Mouse (Mus musculus) liver, embryonic 12.5 days (tissue): ENCODE data around the gene Rps3a1. TPM values are rescaled to one million over a fixed set of nuclear protein-coding genes. Genes with fewer than 3 reads are reported as not detected.
"Not testable (repeated sequence)": the region's sequence is repeated elsewhere in the genome, so short reads cannot be mapped to it uniquely, and the experiment has no call there.

Experiments
- ATAC-seq: fragments of 200-750 bp; cut with Nextera tagmentation; 2 replicates; pipeline ENCODE4 v1.8.0; 2017; ENCODE audit warnings: moderate number of reproducible peaks, mild to moderate bottlenecking, moderate library complexity
- H3K27ac ChIP-seq: fragments of 300-500 bp; sonication (generic); 2 replicates; pipeline ENCODE4 v1.5.1; 2016; ENCODE audit warnings: mild to moderate bottlenecking
- H3K27me3 ChIP-seq: fragments of 300-500 bp; sonication (generic); replicated peaks from 2 replicates; pipeline ENCODE4 v1.6.1; 2016; ENCODE audit warnings: mild to moderate bottlenecking, moderate library complexity
- H3K36me3 ChIP-seq: fragments of 300-500 bp; sonication (generic); 2 replicates; pipeline ENCODE4 v1.6.1; 2016; ENCODE audit warnings: mild to moderate bottlenecking, moderate library complexity
- H3K4me1 ChIP-seq: fragments of 300-500 bp; sonication (generic); 2 replicates; pipeline ENCODE4 v1.6.1; 2016
- H3K4me2 ChIP-seq: fragments of 300-500 bp; sonication (generic); 2 replicates; pipeline ENCODE4 v1.6.1; 2016; ENCODE audit warnings: mild to moderate bottlenecking, moderate library complexity
- H3K4me3 ChIP-seq: fragments of 300-500 bp; sonication (generic); 2 replicates; pipeline ENCODE4 v1.5.1; 2016; ENCODE audit warnings: mild to moderate bottlenecking, moderate library complexity
- H3K9ac ChIP-seq: fragments of 300-500 bp; sonication (generic); 2 replicates; pipeline ENCODE4 v1.6.1; 2016; ENCODE audit warnings: mild to moderate bottlenecking, moderate library complexity
- H3K9me3 ChIP-seq: fragments of 300-500 bp; sonication (generic); replicated peaks from 2 replicates; pipeline ENCODE4 v1.6.1; 2016; ENCODE audit warnings: mild to moderate bottlenecking, moderate library complexity
- WGBS: fragments of 180-500 bp; shearing (Covaris S2); methylation state at CpG from one replicate; pipeline ENCODE4 v1.1.7; 2016; ENCODE audit not compliant: insufficient replicate concordance; 5-methylcytosine and 5-hydroxymethylcytosine counted together
- polyA plus RNA-seq: library from polyadenylated mRNA; unstranded; fragments of >200 nt; fragmentation: Nextera tagmentation; extraction: Ambion mirVana; gene quantifications from 2 replicates; pipeline ENCODE4 v1.2.1, GENCODE M21; 2016

Rps3a1 gene
- polyA plus RNA-seq, 1 experiment from 2014 or later, result 1,195 TPM

GRCm38 (mm10) chr3:86110077-86110476 is 32.4 kb downstream of the Rps3a1 start:
- peak; percentile 49 for ATAC-seq
- Histone ChIP-seq H3K4me1 (peaks cover 55% of the 10 kb centered on the region), H3K9ac (peak overlapping the region; percentile 64), H3K36me3 (peaks cover 19% of the 10 kb centered on the region), H3K27me3 (no peaks in the 10 kb centered on the region), H3K27ac (peak overlapping the region; percentile 98), H3K9me3 (no peaks in the 10 kb centered on the region), H3K4me2 (peak overlapping the region; percentile 65), H3K4me3 (peak overlapping the region; percentile 36)
- WGBS, result 16% methylated on average over 10 of the region's 10 CpGs

GRCm38 (mm10) chr3:86109099-86109498 is 33.4 kb downstream of the Rps3a1 start:
- WGBS, result 61% methylated on average over 7 of the region's 7 CpGs
- Histone ChIP-seq H3K4me1 (peaks cover 56% of the 10 kb centered on the region), H3K36me3 (peaks cover 16% of the 10 kb centered on the region), H3K27me3 (no peaks in the 10 kb centered on the region), H3K9me3 (no peaks in the 10 kb centered on the region), H3K27ac (peak overlapping the region; percentile 98), H3K9ac (peak overlapping the region; percentile 64), H3K4me2 (peak overlapping the region; percentile 65), H3K4me3 (no peak overlapping the region)
- ATAC-seq, result no peak

GRCm38 (mm10) chr3:86108576-86108975 is 33.9 kb downstream of the Rps3a1 start:
- Histone ChIP-seq H3K4me2 (peak overlapping the region; percentile 65), H3K36me3 (peaks cover 16% of the 10 kb centered on the region), H3K4me3 (no peak overlapping the region), H3K4me1 (peaks cover 61% of the 10 kb centered on the region), H3K27me3 (no peaks in the 10 kb centered on the region), H3K9ac (peak overlapping the region; percentile 64), H3K9me3 (no peaks in the 10 kb centered on the region), H3K27ac (peak overlapping the region; percentile 98)
- peak; percentile 99 for ATAC-seq
- WGBS, result 53% methylated on average over 4 of the region's 4 CpGs

- H3K4me1 ChIP-seq, result peaks cover 61% of the 10 kb centered on the region
- no peak overlapping the region for H3K4me3 ChIP-seq
- H3K36me3 ChIP-seq, result peaks cover 13% of the 10 kb centered on the region
- peak overlapping the region; percentile 98 for H3K27ac ChIP-seq
- H3K9me3 ChIP-seq, result no peaks in the 10 kb centered on the region
- H3K9ac ChIP-seq, result peak overlapping the region; percentile 48; the same call in 1 of the 2 replicates
- no peaks in the 10 kb centered on the region for H3K27me3 ChIP-seq
- peak overlapping the region; percentile 65 for H3K4me2 ChIP-seq
- ATAC-seq, result peak; percentile 60
- WGBS, result 83% methylated on average over 8 of the region's 8 CpGs
Measured at GRCm38 (mm10) chr3:86107637-86108539, 34.6 kb downstream of the Rps3a1 start.

- Histone ChIP-seq H3K4me1 (peaks cover 46% of the 10 kb centered on the region), H3K27me3 (no peaks in the 10 kb centered on the region), H3K4me3 (no peak overlapping the region), H3K36me3 (peaks cover 12% of the 10 kb centered on the region), H3K9me3 (no peaks in the 10 kb centered on the region), H3K9ac (no peak overlapping the region), H3K27ac (no peak overlapping the region; the same call in 1 of the 2 replicates), H3K4me2 (no peak overlapping the region)
- WGBS, result 92% methylated on average over 8 of the region's 8 CpGs
- no peak for ATAC-seq
Measured at GRCm38 (mm10) chr3:86106086-86106632, 36.3 kb downstream of the Rps3a1 start.

- Histone ChIP-seq H3K4me1 (peaks cover 36% of the 10 kb centered on the region), H3K9ac (no peak overlapping the region), H3K4me2 (no peak overlapping the region), H3K36me3 (peaks cover 14% of the 10 kb centered on the region), H3K9me3 (no peaks in the 10 kb centered on the region), H3K4me3 (no peak overlapping the region), H3K27me3 (no peaks in the 10 kb centered on the region), H3K27ac (no peak overlapping the region)
- ATAC-seq, result no peak
- 66% methylated on average over 4 of the region's 4 CpGs for WGBS
Measured at GRCm38 (mm10) chr3:86104909-86105308, 37.6 kb downstream of the Rps3a1 start.

- not testable (repeated sequence) for ATAC-seq, H3K9me3 ChIP-seq, H3K9ac ChIP-seq, H3K4me3 ChIP-seq, H3K27me3 ChIP-seq, H3K27ac ChIP-seq, H3K4me2 ChIP-seq
- peaks cover 17% of the 10 kb centered on the region for H3K36me3 ChIP-seq
- 69% methylated on average over 7 of the region's 7 CpGs for WGBS
- peaks cover 31% of the 10 kb centered on the region for H3K4me1 ChIP-seq
Measured at GRCm38 (mm10) chr3:86104433-86104832, 38.1 kb downstream of the Rps3a1 start.

GRCm38 (mm10) chr3:86103449-86104291 is 38.8 kb downstream of the Rps3a1 start:
- peaks cover 17% of the 10 kb centered on the region for H3K36me3 ChIP-seq
- WGBS, result 52% methylated on average over 18 of the region's 18 CpGs
- H3K27ac ChIP-seq, result 0 out of 2 replicates have a peak overlapping the region, but pooled peaks have one; percentile 2
- H3K9me3 ChIP-seq, result no peaks in the 10 kb centered on the region
- no peak overlapping the region for H3K9ac ChIP-seq
- no peak overlapping the region for H3K4me3 ChIP-seq
- H3K4me2 ChIP-seq, result no peak overlapping the region
- H3K27me3 ChIP-seq, result no peaks in the 10 kb centered on the region
- no peak for ATAC-seq
- H3K4me1 ChIP-seq, result peaks cover 24% of the 10 kb centered on the region

GRCm38 (mm10) chr3:86101956-86102355 is 40.5 kb downstream of the Rps3a1 start:
- H3K27ac ChIP-seq, result no peak overlapping the region
- no peak for ATAC-seq
- no peak overlapping the region for H3K4me2 ChIP-seq
- H3K36me3 ChIP-seq, result peaks cover 9% of the 10 kb centered on the region; the same call in 1 of the 2 replicates
- H3K27me3 ChIP-seq, result no peaks in the 10 kb centered on the region
- no peak overlapping the region for H3K4me3 ChIP-seq
- H3K9me3 ChIP-seq, result no peaks in the 10 kb centered on the region
- H3K4me1 ChIP-seq, result peaks cover 8% of the 10 kb centered on the region
- WGBS, result 88% methylated on average over 6 of the region's 6 CpGs
- no peak overlapping the region for H3K9ac ChIP-seq

GRCm38 (mm10) chr3:86093907-86094306 is 48.6 kb downstream of the Rps3a1 start:
- ATAC-seq, result no peak
- H3K9me3 ChIP-seq, result no peaks in the 10 kb centered on the region
- no peak overlapping the region for H3K4me3 ChIP-seq
- H3K36me3 ChIP-seq, result no peaks in the 10 kb centered on the region
- no peak overlapping the region for H3K4me2 ChIP-seq
- H3K4me1 ChIP-seq, result no peaks in the 10 kb centered on the region
- no peak overlapping the region for H3K27ac ChIP-seq
- no peak overlapping the region for H3K9ac ChIP-seq
- H3K27me3 ChIP-seq, result no peaks in the 10 kb centered on the region
- 80% methylated on average over 5 of the region's 5 CpGs for WGBS

- 80% methylated on average over 6 of the region's 6 CpGs for WGBS
- Histone ChIP-seq H3K4me3 (no peak overlapping the region), H3K27ac (no peak overlapping the region), H3K27me3 (no peaks in the 10 kb centered on the region), H3K9me3 (no peaks in the 10 kb centered on the region), H3K36me3 (no peaks in the 10 kb centered on the region), H3K4me1 (no peaks in the 10 kb centered on the region), H3K9ac (no peak overlapping the region), H3K4me2 (no peak overlapping the region)
- ATAC-seq, result no peak
Measured at GRCm38 (mm10) chr3:86093213-86093845, 49.2 kb downstream of the Rps3a1 start.
